Mouse (Mus musculus) hindbrain, embryonic 16.5 days (tissue): Measurements from ENCODE around the gene Marf1. TPM values are rescaled to one million over a fixed set of nuclear protein-coding genes. Genes with fewer than 3 reads are reported as not detected.

ENCODE experiments used
- ATAC-seq: fragments of 200-750 bp; cut with Nextera tagmentation; 2 replicates; pipeline ENCODE4 v1.8.0; 2017; ENCODE audit warnings: moderate TSS enrichment, moderate library complexity
- H3K27ac ChIP-seq: fragments of 300-500 bp; sonication (generic); 2 replicates; pipeline ENCODE4 v1.5.1; 2014; ENCODE audit warnings: low read depth, mild to moderate bottlenecking, control low read depth, low read length, moderate library complexity
- H3K27me3 ChIP-seq: fragments of 300-500 bp; sonication (generic); replicated peaks from 2 replicates; pipeline ENCODE4 v1.6.1; 2014; ENCODE audit warnings: low read length; ENCODE audit not compliant: control insufficient read depth, insufficient read depth
- H3K36me3 ChIP-seq: fragments of 300-500 bp; sonication (generic); 2 replicates; pipeline ENCODE4 v1.6.1; 2014; ENCODE audit warnings: mild to moderate bottlenecking, low read length, moderate library complexity, mixed read lengths; ENCODE audit not compliant: control insufficient read depth, insufficient read depth
- H3K4me1 ChIP-seq: fragments of 300-500 bp; sonication (generic); 2 replicates; pipeline ENCODE4 v1.6.1; 2014; ENCODE audit warnings: low read depth, low read length; ENCODE audit not compliant: control insufficient read depth, insufficient read depth
- H3K4me2 ChIP-seq: fragments of 300-500 bp; sonication (generic); 2 replicates; pipeline ENCODE4 v1.6.1; 2014; ENCODE audit warnings: mild to moderate bottlenecking, low read length, control low read depth, moderate library complexity
- H3K4me3 ChIP-seq: fragments of 300-500 bp; sonication (generic); 2 replicates; pipeline ENCODE4 v1.5.1; 2014; ENCODE audit warnings: mild to moderate bottlenecking, low read length, control low read depth, moderate library complexity
- H3K9ac ChIP-seq: fragments of 300-500 bp; sonication (generic); 2 replicates; pipeline ENCODE4 v1.6.1; 2014; ENCODE audit warnings: low read depth, mild to moderate bottlenecking, control low read depth, low read length, moderate library complexity
- H3K9me3 ChIP-seq: fragments of 300-500 bp; sonication (generic); 2 replicates; pipeline ENCODE4 v1.6.1; 2014; ENCODE audit warnings: mild to moderate bottlenecking, low read length, moderate library complexity; ENCODE audit not compliant: control insufficient read depth
- WGBS: fragments of 180-500 bp; shearing (Covaris S2); extraction: QIAGEN DNeasy Blood & Tissue Kit; methylation state at CpG from one replicate; pipeline ENCODE4 v1.1.7; 2014; 5-methylcytosine and 5-hydroxymethylcytosine counted together
- polyA plus RNA-seq: library from polyadenylated mRNA; unstranded; fragments of >200 nt; fragmentation: Nextera tagmentation; extraction: Ambion mirVana; gene quantifications from 2 replicates; pipeline ENCODE4 v1.2.1, GENCODE M21; 2015

Gene Marf1
- polyA plus RNA-seq, 1 experiment from 2014 or later = 12.3 TPM

GRCm38 (mm10) chr16:14125253-14125652 is 37.9 kb downstream of the Marf1 start:
- WGBS = 92% methylated on average over 1 of the region's 1 CpGs
- H3K36me3 ChIP-seq = peaks cover 46% of the 10 kb centered on the region
- no peak for ATAC-seq
- H3K27ac ChIP-seq = no peak overlapping the region
- no peaks in the 10 kb centered on the region for H3K9me3 ChIP-seq
- H3K4me1 ChIP-seq = no peaks in the 10 kb centered on the region
- H3K4me2 ChIP-seq = no peak overlapping the region
- H3K4me3 ChIP-seq = no peak overlapping the region
- H3K27me3 ChIP-seq = no peaks in the 10 kb centered on the region
- no peak overlapping the region for H3K9ac ChIP-seq

- 99% methylated on average over 7 of the region's 7 CpGs for whole genome bisulfite sequencing
- Histone ChIP-seq H3K36me3 (peaks cover 47% of the 10 kb centered on the region), H3K27me3 (no peaks in the 10 kb centered on the region), H3K4me1 (no peaks in the 10 kb centered on the region), H3K4me3 (no peak overlapping the region), H3K27ac (no peak overlapping the region), H3K9me3 (no peaks in the 10 kb centered on the region), H3K4me2 (no peak overlapping the region), H3K9ac (no peak overlapping the region)
- no peak for ATAC-seq
Measured at GRCm38 (mm10) chr16:14124709-14125108, 38.4 kb downstream of the Marf1 start.

- no peak for ATAC-seq
- 82% methylated on average over 2 of the region's 2 CpGs for WGBS
- H3K9ac ChIP-seq = no peak overlapping the region
- no peaks in the 10 kb centered on the region for H3K27me3 ChIP-seq
- H3K4me1 ChIP-seq = no peaks in the 10 kb centered on the region
- H3K36me3 ChIP-seq = peaks cover 38% of the 10 kb centered on the region
- H3K9me3 ChIP-seq = no peaks in the 10 kb centered on the region
- no peak overlapping the region for H3K27ac ChIP-seq
- no peak overlapping the region for H3K4me3 ChIP-seq
- H3K4me2 ChIP-seq = no peak overlapping the region
Measured at GRCm38 (mm10) chr16:14123901-14124300, 39.2 kb downstream of the Marf1 start.

- ATAC-seq = no peak
- H3K4me2 ChIP-seq = no peak overlapping the region
- no peak overlapping the region for H3K4me3 ChIP-seq
- no peak overlapping the region for H3K27ac ChIP-seq
- no peaks in the 10 kb centered on the region for H3K27me3 ChIP-seq
- H3K9ac ChIP-seq = no peak overlapping the region
- no peaks in the 10 kb centered on the region for H3K4me1 ChIP-seq
- H3K36me3 ChIP-seq = peaks cover 34% of the 10 kb centered on the region
- H3K9me3 ChIP-seq = no peaks in the 10 kb centered on the region
Measured at GRCm38 (mm10) chr16:14122586-14122985, 40.6 kb downstream of the Marf1 start.

- no peak overlapping the region for H3K9ac ChIP-seq
- no peaks in the 10 kb centered on the region for H3K9me3 ChIP-seq
- no peak overlapping the region for H3K4me2 ChIP-seq
- peaks cover 32% of the 10 kb centered on the region for H3K36me3 ChIP-seq
- no peaks in the 10 kb centered on the region for H3K4me1 ChIP-seq
- no peak overlapping the region for H3K4me3 ChIP-seq
- no peak overlapping the region for H3K27ac ChIP-seq
- no peak for ATAC-seq
- WGBS = 94% methylated on average over 7 of the region's 7 CpGs
- H3K27me3 ChIP-seq = no peaks in the 10 kb centered on the region
Measured at GRCm38 (mm10) chr16:14121563-14121962, 41.6 kb downstream of the Marf1 start.

GRCm38 (mm10) chr16:14120941-14121340 is 42.2 kb downstream of the Marf1 start:
- no peak overlapping the region for H3K4me2 ChIP-seq
- peaks cover 31% of the 10 kb centered on the region for H3K36me3 ChIP-seq

GRCm38 (mm10) chr16:14117299-14117698 is 45.9 kb downstream of the Marf1 start:
- WGBS = 98% methylated on average over 2 of the region's 2 CpGs
- Histone ChIP-seq H3K9ac (no peak overlapping the region), H3K27me3 (no peaks in the 10 kb centered on the region), H3K36me3 (peaks cover 35% of the 10 kb centered on the region), H3K9me3 (no peaks in the 10 kb centered on the region), H3K4me1 (no peaks in the 10 kb centered on the region), H3K4me3 (no peak overlapping the region), H3K4me2 (no peak overlapping the region), H3K27ac (no peak overlapping the region)
- ATAC-seq = no peak

More at GRCm38 (mm10) chr16:14120941-14121340, 42.2 kb downstream of the Marf1 start:
- no peaks in the 10 kb centered on the region for H3K27me3 ChIP-seq
- no peaks in the 10 kb centered on the region for H3K9me3 ChIP-seq
- H3K4me3 ChIP-seq = no peak overlapping the region
- 93% methylated on average over 5 of the region's 5 CpGs for WGBS
- H3K4me1 ChIP-seq = no peaks in the 10 kb centered on the region
- no peak overlapping the region for H3K27ac ChIP-seq
- H3K9ac ChIP-seq = no peak overlapping the region
- ATAC-seq = no peak

- WGBS = 95% methylated on average over 3 of the region's 3 CpGs
- Histone ChIP-seq H3K4me1 (no peaks in the 10 kb centered on the region), H3K4me2 (no peak overlapping the region), H3K27me3 (no peaks in the 10 kb centered on the region), H3K9me3 (no peaks in the 10 kb centered on the region), H3K27ac (no peak overlapping the region), H3K9ac (no peak overlapping the region), H3K4me3 (no peak overlapping the region), H3K36me3 (peaks cover 30% of the 10 kb centered on the region)
- ATAC-seq = no peak
Measured at GRCm38 (mm10) chr16:14112742-14113141, 50.4 kb downstream of the Marf1 start.

- Histone ChIP-seq H3K27ac (no peak overlapping the region), H3K4me2 (no peak overlapping the region), H3K9me3 (no peaks in the 10 kb centered on the region), H3K36me3 (peaks cover 30% of the 10 kb centered on the region), H3K4me1 (no peaks in the 10 kb centered on the region), H3K9ac (no peak overlapping the region), H3K4me3 (no peak overlapping the region), H3K27me3 (no peaks in the 10 kb centered on the region)
- WGBS = 85% methylated on average over 2 of the region's 2 CpGs
- ATAC-seq = no peak
Measured at GRCm38 (mm10) chr16:14112133-14112532, 51.0 kb downstream of the Marf1 start.

GRCm38 (mm10) chr16:14110922-14111321 is 52.2 kb downstream of the Marf1 start:
- Histone ChIP-seq H3K4me3 (no peak overlapping the region), H3K9ac (no peak overlapping the region), H3K27me3 (no peaks in the 10 kb centered on the region), H3K27ac (no peak overlapping the region), H3K9me3 (no peaks in the 10 kb centered on the region), H3K36me3 (peaks cover 29% of the 10 kb centered on the region), H3K4me1 (no peaks in the 10 kb centered on the region), H3K4me2 (no peak overlapping the region)
- WGBS = 80% methylated on average over 2 of the region's 2 CpGs
- ATAC-seq = no peak
